Mouse (Mus musculus): ENCODE results near the gene Sema5b.

DNA sequence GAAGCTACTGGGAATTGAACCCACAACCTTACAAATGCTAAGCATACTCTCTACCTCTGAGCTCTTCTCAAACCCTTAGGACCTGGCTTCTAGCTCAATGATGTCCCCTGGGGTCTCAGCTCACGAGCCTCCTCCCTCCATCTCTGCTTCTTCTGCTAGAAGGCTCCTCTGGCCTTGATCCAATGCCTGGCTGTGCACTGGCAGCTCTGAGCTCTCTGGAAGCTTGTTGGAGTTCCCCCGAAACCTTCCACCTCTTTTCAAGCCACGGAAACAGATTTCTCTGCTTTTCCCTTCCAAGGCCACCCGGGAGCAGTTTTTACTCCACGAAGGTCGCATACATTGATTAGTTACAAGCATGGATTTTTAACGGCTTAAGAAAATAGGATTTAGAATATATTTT lies 145.5 kb downstream of the Sema5b start:
- TF ChIP-seq CTCF (IDR thresholded peaks at IDR 0.05; ENCODE audit: borderline replicate concordance, extremely low read depth, insufficient read depth, insufficient read length), result no peak
- no peak for TF ChIP-seq POLR2A (IDR thresholded peaks at IDR 0.05; ENCODE audit: borderline replicate concordance, extremely low read depth, insufficient read depth, insufficient read length, poor library complexity, severe bottlenecking)
